Mouse (Mus musculus) Muller cell, postnatal 12 days (primary cell): Measurements from ENCODE around the gene Cenpv.

Experiments used
- DNase-seq: peaks from one replicate; pipeline ENCODE4 v3.0.0-alpha.2; 2015; ENCODE audit errors: inconsistent ontology term

Gene Cenpv

GRCm38 (mm10) chr11:62539089-62539890 lies at the start of gene Cenpv:
Gene Cenpv (minus strand): TSS chr11:62539261.
- DNase-seq = peak; percentile 76

GRCm38 (mm10) chr11:62587034-62587433 lies 48.0 kb upstream of the Cenpv start:
- DNase-seq = no peak

- no peak for DNase-seq
These were observed 45.7 kb upstream of the Cenpv start for GRCm38 (mm10) chr11:62584671-62585206.

DNA sequence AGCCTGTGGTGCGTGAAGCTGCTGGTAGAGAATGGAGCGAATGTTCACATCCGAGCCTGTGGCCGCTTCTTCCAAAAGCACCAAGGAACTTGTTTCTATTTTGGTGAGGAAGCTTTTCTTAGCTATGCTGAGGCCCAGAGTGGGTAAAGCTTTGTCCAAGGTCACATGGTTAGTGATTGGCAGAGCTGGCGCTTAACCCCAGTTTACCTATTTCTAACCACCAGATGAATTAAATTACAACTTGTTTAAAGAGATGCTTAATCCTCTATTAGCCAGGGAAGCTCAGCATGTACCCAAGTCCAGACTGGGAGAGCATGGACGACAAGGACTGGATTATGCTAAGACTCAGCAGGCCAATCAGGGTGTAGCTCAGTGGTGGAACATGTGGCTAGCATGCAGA lies 44.0 kb upstream of the Cenpv start:
- DNase-seq = no peak

DNA sequence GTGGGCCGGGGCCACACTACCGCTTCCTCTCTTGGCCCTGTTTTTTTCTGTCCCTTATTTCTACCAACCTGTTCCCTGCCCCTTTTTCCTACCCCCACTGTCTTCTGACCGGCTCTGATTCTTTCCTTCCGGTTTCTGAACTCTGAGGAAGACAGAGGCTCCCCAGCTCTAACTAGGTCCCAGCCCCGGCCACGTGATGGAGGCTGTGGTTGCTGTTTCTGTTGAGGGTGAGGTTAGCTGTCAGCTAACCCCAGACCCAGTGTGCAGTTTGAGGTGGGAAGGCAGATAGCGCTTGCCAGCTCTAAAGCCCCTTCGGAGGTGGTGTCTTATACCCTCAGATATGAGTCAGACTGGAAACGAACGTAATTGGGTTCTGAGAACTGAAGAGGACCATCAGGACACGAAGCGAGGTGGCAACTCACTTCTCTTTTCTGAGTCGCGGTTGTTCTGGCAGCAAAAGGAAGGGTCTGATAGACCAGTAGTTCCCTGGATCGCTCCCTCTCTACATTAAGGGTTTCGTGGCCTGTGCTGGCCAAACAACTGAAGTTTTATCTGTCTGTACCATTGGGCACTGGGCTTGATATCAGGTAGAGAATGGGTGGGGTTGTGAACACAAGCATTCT lies 37.6 kb upstream of the Cenpv start:
- DNase-seq = no peak

- peak; percentile 51 for DNase-seq
These were observed 36.8 kb upstream of the Cenpv start for GRCm38 (mm10) chr11:62575659-62576438.

DNA sequence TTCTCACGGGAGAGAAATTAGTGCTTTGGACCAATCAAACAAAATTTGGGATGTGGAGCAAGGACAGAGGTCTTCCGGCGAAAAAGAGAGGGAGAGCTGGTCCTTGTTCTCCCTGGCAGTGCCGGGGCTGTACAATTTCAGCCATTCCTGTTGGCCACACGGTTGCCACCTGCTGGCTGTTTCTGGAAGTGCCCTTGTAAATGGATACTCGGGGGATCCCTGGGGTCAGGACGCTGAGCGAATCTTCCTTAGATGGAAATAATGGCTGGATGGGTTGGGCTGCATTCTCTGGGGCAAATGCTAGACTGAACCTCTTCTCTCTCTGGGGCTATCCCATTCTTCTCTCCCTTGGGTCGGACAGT lies 36.2 kb upstream of the Cenpv start:
- peak; percentile 68 for DNase-seq

- no peak for DNase-seq
These were observed 35.6 kb upstream of the Cenpv start for GRCm38 (mm10) chr11:62574703-62575085.

DNA sequence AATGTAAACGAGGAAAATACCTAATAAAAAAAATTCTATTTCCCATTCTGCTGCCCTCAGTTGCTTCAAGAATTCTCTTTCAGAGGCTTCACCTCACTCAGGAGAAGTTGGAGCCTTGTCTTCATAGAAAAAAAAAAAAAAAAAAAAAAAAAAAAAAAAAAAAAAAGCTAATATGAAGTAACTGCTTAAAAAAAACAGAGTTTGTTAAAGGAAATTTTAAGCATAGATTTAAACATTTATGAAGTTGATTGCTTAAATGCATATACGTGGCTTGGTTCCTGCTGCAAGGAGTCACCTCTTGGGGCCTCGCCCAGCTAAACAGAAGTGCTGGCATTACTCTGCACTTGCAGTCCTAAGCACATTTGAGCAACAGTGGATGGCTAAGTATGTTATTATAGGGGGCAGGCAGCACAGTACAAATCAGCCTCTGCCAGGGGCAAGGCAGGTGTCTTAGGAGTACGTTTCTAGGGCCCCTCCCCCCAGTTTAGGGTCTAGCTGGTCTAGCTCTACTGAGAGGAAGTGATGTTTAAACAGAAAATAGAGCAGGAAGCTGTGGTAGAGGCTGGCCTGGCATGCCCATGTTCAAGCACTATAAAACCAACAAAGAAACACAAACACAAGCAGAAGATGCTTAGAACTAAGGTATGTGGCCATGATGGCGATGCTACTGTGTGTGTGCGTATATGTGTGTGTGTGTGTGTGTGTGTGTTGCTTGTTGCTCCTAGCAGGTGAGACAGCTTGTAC lies 35.1 kb upstream of the Cenpv start, which contains the start of gene Trpv2:
Trpv2 (plus strand) TSS at position 528 of the 744 bp plus-strand sequence.
- no peak for DNase-seq

DNA sequence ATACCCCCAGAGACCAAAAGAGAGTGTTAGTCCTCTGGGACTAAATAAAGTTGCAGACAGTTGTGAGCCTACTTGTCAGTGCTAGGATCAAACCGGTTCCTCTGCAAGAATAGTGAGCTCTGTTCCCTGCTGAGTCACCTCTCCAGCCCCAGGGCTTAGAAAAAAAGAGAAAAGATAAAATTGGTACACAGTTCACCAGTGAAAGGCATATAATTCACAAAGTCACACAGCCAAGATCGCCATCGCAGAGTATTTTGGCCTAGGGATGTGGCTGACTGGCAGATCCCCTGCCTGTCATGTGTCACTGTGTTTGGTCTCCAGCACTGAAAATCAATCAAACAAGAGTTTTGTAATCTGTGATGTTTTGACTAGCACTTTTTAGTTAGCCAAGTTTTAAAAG lies 29.2 kb upstream of the Cenpv start:
- DNase-seq = no peak

DNA sequence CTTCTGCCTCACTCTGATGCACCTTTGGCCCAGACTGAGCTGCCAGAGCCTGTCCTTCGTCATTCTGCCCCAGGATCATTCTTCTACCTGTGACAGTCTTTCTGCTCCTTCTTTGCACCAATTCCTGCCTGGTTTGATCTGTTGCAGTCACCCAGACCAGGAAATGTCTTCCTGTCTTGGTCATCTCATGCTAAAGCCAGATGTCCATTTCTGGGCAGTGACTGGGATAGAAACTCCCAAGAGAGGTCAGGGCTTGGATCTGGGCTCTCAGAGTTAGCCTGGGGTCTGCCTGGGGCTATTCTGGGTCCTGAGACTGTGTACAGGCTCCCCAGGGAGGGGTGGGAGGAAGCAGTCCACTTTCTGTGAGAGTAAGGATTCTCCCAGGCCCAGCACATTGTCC lies 27.1 kb upstream of the Cenpv start:
- DNase-seq = no peak

DNA sequence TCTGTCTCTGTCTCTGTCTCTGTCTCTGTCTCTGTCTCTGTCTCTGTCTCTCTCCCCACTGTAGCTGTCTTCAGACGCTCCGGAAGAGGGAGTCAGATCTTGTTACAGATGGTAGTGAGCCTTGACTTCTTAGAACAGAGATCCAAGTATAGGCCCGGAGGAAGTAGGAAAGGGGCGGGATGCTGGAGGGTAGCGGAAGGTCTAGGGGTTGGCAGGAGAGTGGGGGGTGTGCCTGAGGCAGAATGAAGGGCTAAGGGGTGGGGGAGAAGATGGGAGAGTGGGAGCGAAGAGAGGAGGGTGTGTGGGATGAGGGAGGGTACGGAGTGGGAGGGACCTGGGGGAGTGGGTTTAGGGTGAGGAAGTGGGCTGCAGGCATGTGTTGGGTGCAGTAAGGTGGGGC lies 26.7 kb upstream of the Cenpv start:
- DNase-seq = no peak

GRCm38 (mm10) chr11:62563590-62563989 lies 24.5 kb upstream of the Cenpv start:
- no peak for DNase-seq

- DNase-seq = peak; percentile 33
These were observed 21.5 kb upstream of the Cenpv start for GRCm38 (mm10) chr11:62560463-62561016.

GRCm38 (mm10) chr11:62558961-62559646 lies 20.0 kb upstream of the Cenpv start:
- DNase-seq = no peak

- no peak for DNase-seq
These were observed 19.1 kb upstream of the Cenpv start for GRCm38 (mm10) chr11:62558152-62558551.

- DNase-seq = no peak
These were observed 18.1 kb upstream of the Cenpv start for GRCm38 (mm10) chr11:62557205-62557604.

- DNase-seq = no peak
These were observed 16.9 kb upstream of the Cenpv start for GRCm38 (mm10) chr11:62555896-62556412.

- no peak for DNase-seq
These were observed 16.0 kb upstream of the Cenpv start for GRCm38 (mm10) chr11:62554934-62555517.
